Mouse (Mus musculus) thymus, adult 2 months (tissue): ENCODE measurements around the gene Dusp27. TPM values are rescaled to one million over a fixed set of nuclear protein-coding genes. Genes with fewer than 3 reads are reported as not detected.

Experiments used
- DNase-seq: peaks from one replicate; pipeline ENCODE4 v3.0.0; 2021
- H3K27ac ChIP-seq: fragments of 200-500 bp; 2 replicates; pipeline ENCODE4 v1.5.1; 2012; ENCODE audit warnings: low read length, control low read depth; ENCODE audit not compliant: control insufficient read depth, insufficient read depth
- H3K27me3 ChIP-seq: fragments of 200-500 bp; 2 replicates; pipeline ENCODE4 v1.6.1; 2012; ENCODE audit warnings: mild to moderate bottlenecking, low read length, moderate library complexity, mixed read lengths; ENCODE audit not compliant: control insufficient read depth, insufficient read depth
- H3K36me3 ChIP-seq: fragments of 200-500 bp; 2 replicates; pipeline ENCODE4 v1.6.1; 2012; ENCODE audit warnings: mild to moderate bottlenecking, low read length, moderate library complexity; ENCODE audit not compliant: control insufficient read depth, insufficient read depth
- H3K4me1 ChIP-seq: fragments of 200-500 bp; replicated peaks from 2 replicates; pipeline ENCODE4 v1.6.1; 2012; ENCODE audit warnings: low read length; ENCODE audit not compliant: control insufficient read depth, insufficient read depth
- H3K4me3 ChIP-seq: fragments of 200-500 bp; 2 replicates; pipeline ENCODE4 v1.5.1; 2012; ENCODE audit warnings: mild to moderate bottlenecking, low read length, control low read depth, moderate library complexity; ENCODE audit not compliant: control insufficient read depth, insufficient read depth
- CTCF ChIP-seq: fragments of 200-500 bp; IDR thresholded peaks from 2 replicates; pipeline ENCODE4 v1.5.1; 2012; ENCODE audit warnings: mild to moderate bottlenecking, control low read depth, low read length, moderate library complexity, borderline replicate concordance; ENCODE audit not compliant: control insufficient read depth, poor library complexity, insufficient read depth; ENCODE audit errors: extremely low read depth
- POLR2A ChIP-seq: fragments of 200-500 bp; IDR thresholded peaks from 2 replicates; pipeline ENCODE4 v1.6.1; 2012; ENCODE audit warnings: mild to moderate bottlenecking, low read length, control low read depth, moderate library complexity; ENCODE audit not compliant: control insufficient read depth, poor library complexity, insufficient read depth; ENCODE audit errors: extremely low read depth
- WGBS: fragments of 180-500 bp; shearing (Covaris S2); methylation state at CpG from one replicate; pipeline ENCODE4 v1.1.7; 2018; 5-methylcytosine and 5-hydroxymethylcytosine counted together
- polyA plus RNA-seq: library from polyadenylated mRNA; depleted of rRNA; stranded (reverse); fragments of >200 nt; gene quantifications from 2 replicates; pipeline ENCODE4 v1.2.3, GENCODE M21; 2012

Gene Dusp27
- polyA plus RNA-seq, 1 experiment, result 0.32 TPM

DNA sequence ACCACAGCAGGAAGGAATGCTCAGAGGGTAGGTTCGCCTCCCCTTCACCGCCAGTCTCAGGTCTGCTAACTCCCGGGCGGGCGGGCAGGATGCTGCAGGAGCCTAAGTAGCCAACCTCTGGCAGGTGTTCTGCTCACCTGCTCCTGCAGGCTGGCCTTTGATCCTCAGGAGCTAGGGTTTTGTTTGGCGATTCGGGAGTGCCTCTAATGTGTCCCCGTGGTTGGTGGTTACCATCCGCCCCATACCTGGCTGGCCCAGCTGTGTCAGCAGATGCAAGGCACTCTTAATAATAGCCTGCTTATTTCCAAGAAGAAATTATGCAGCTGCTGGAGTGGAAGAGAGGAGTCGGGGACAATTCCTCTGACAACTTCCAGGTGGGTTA, 27.4 kb upstream of the Dusp27 start:
- Histone ChIP-seq H3K4me3 (no peak overlapping the region), H3K27ac (no peak overlapping the region), H3K4me1 (no peaks in the 10 kb centered on the region; the same call in 1 of the 2 replicates), H3K27me3 (peaks cover 3% of the 10 kb centered on the region; the same call in 1 of the 2 replicates), H3K36me3 (no peaks in the 10 kb centered on the region)
- WGBS, result 31% methylated on average over 10 of the region's 10 CpGs
- DNase-seq, result no peak
- TF ChIP-seq POLR2A (no peak), CTCF (no peak)

DNA sequence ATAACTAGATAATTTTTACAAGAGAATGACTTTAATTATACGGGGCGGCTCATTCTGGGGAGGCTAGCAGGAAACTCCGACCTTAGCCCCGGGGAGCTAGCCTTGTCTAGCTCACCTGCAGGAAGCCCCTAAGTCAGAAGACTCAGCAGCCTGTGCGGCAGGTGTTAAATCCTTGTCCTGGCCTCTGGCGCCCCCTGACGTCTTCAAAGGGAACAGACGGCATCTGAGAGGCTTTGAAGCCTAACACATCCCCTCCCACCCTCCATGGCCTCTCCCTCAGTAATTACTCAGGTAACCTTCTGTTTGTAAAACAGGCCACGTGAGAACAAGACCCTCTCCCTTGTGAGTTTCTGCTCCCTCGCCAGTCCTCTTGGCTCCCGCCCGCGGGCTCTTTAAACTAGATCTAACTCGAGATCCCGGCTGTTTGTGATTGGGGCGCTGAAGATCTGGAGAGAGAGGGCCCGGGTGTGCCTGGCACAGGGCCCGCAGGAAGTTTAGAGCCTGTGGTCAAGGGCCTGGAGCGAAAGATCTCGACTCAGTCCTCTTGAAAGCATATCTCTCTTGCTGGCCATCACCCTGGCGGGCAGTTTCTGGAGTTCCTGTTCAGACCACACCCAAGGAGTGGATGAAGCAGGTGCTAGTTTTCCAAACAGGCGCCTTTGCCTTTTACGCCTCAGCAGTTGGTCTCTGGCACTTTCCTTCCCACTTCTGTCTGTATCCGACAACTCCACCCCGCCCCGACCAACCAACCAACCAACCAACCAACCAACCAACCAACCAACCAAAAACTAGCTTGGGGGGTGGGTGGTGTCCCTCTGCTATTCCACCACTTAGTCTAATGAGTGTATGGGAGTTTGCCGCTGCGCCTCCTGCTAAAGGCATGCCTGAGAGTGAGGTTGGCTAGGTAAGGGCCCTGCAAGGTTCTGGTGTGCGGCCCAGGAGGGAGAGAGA, 26.7 kb upstream of the Dusp27 start:
- H3K36me3 ChIP-seq, result no peaks in the 10 kb centered on the region
- no peaks in the 10 kb centered on the region; the same call in 1 of the 2 replicates for H3K4me1 ChIP-seq
- peaks cover 3% of the 10 kb centered on the region; the same call in 1 of the 2 replicates for H3K27me3 ChIP-seq
- peak; percentile 87 for DNase-seq
- H3K4me3 ChIP-seq, result no peak overlapping the region
- 18% methylated on average over 29 of the region's 29 CpGs for WGBS
- H3K27ac ChIP-seq, result no peak overlapping the region
- TF ChIP-seq POLR2A (no peak), CTCF (peak; percentile 90)

DNA sequence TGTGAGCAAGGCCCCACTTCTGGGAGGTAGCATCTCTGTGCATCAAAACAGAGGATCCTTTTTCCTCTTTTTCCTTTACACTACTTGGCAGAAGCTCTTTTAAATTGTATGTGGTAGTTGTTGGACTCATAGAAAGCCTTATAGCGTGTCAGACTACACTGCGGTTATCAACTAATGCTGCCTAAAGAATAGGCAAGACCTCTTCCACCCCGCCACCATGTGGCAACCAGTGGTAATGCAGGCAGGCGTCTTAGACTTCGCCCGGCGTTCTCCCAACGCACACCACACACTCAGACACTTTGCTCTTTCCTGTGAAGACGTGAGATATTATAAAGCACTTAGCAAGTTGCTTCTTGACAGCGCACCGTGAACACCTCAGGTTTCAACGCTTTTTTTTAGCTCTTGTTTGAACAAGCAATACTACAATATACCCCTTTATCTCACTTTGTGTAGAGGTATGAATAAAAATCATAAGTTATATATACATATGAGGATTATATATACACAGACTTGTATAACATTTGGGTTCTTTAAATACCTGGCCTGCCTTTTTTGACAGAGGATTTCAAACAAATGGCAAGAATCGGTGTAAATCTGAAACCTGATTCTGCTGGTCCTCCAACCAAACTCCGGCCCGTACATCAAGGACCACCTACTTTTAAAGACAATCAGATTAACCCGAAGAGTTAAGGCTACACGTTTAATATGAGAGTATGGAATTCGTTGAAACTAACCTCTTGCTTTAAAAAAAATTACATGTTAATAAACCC, 25.8 kb upstream of the Dusp27 start:
- Histone ChIP-seq H3K4me3 (no peak overlapping the region), H3K4me1 (no peaks in the 10 kb centered on the region; the same call in 1 of the 2 replicates), H3K27me3 (peaks cover 3% of the 10 kb centered on the region; the same call in 1 of the 2 replicates), H3K36me3 (no peaks in the 10 kb centered on the region), H3K27ac (no peak overlapping the region)
- peak; percentile 93 for DNase-seq
- peak; percentile 89 for TF ChIP-seq CTCF
- TF ChIP-seq POLR2A, result no peak
- WGBS, result 13% methylated on average over 18 of the region's 18 CpGs

DNA sequence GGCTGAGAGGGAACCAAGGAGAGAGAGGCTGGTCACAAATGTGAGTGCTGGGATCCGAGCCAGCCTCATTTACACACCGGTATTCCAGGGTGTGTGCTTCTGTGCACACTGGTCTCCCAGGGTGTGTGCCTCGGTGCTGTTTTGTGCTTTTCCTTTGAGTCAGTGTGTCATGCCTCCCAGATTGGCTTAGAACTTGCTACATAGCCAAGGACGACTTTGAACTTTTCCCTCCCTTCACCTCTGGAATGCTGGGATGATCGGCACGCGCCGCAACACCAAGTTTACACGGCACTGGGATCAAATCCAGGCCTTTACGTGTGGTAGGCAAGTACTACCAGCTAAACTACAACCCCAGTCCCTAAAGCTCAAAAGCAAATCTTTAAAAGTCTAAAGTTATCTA, 24.3 kb upstream of the Dusp27 start:
- WGBS, result 96% methylated on average over 10 of the region's 10 CpGs
- TF ChIP-seq POLR2A (no peak), CTCF (no peak)
- no peaks in the 10 kb centered on the region; the same call in 1 of the 2 replicates for H3K4me1 ChIP-seq
- H3K36me3 ChIP-seq, result no peaks in the 10 kb centered on the region
- no peak overlapping the region for H3K4me3 ChIP-seq
- peaks cover 3% of the 10 kb centered on the region; the same call in 1 of the 2 replicates for H3K27me3 ChIP-seq
- no peak for DNase-seq
- no peak overlapping the region for H3K27ac ChIP-seq

DNA sequence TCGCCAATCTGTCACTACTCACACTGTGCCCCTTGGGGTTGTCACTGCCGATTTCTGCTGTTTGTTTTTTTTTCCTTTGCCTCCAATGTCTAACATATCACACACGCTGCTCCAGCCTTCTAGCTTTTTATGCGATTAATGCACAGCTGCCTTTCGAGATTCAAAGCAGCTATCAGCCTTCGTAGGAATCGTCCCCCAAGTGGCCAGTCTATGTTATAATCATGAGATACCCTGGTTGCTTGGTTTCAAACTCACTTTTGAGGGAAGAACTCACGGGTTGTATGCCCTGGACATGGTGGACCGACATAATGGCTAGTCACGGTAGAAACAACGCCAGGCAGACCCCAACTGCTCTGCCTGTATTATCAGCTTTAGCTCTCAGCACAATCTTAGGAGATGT, 23.6 kb upstream of the Dusp27 start:
- no peak overlapping the region for H3K27ac ChIP-seq
- no peak for DNase-seq
- no peak overlapping the region for H3K4me3 ChIP-seq
- H3K4me1 ChIP-seq, result no peaks in the 10 kb centered on the region; the same call in 1 of the 2 replicates
- H3K27me3 ChIP-seq, result peaks cover 3% of the 10 kb centered on the region; the same call in 1 of the 2 replicates
- WGBS, result 82% methylated on average over 11 of the region's 11 CpGs
- no peak for TF ChIP-seq POLR2A
- no peak for TF ChIP-seq CTCF
- no peaks in the 10 kb centered on the region for H3K36me3 ChIP-seq

DNA sequence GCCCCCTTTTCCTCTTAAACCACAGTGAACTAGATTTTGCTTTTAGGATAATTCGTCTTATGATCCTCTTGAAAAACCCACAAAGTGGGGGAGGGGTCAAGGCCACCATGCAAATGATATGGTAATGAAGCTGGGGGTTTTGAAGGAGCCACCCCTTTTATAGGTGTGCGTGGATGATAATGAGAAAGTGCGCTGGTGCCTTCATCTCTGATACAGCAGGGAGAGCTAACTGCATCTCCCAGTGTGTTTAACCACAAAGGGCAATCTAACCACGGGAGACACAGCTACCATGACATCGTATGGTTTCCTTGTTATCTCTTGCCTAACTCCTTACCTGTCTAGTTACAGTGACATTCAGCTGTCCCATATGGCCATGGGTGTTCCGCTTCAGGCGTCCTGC, 22.3 kb upstream of the Dusp27 start:
- no peaks in the 10 kb centered on the region for H3K36me3 ChIP-seq
- H3K27ac ChIP-seq, result no peak overlapping the region
- H3K4me3 ChIP-seq, result no peak overlapping the region
- no peak for DNase-seq
- no peaks in the 10 kb centered on the region; the same call in 1 of the 2 replicates for H3K4me1 ChIP-seq
- WGBS, result 33% methylated on average over 7 of the region's 7 CpGs
- no peaks in the 10 kb centered on the region for H3K27me3 ChIP-seq
- TF ChIP-seq POLR2A (no peak), CTCF (no peak)
